Mouse (Mus musculus) olfactory bulb, adult 2 months (tissue): ENCODE measurements at regions not wholly inside any gene's neighbourhood (a gene's known extent, or its start where the extent isn't known, plus 50 kb on each side); places are given as distances from the start of the nearest gene placed in this dataset.

Experiments
- H3K27ac ChIP-seq: fragments of 200-500 bp; 2 replicates; pipeline ENCODE4 v1.5.1; 2012; ENCODE audit warnings: low read depth, low read length; ENCODE audit not compliant: insufficient read depth
- H3K4me1 ChIP-seq: fragments of 200-500 bp; 2 replicates; pipeline ENCODE4 v1.6.1; 2012; ENCODE audit warnings: low read length; ENCODE audit not compliant: control insufficient read depth, insufficient read depth
- H3K4me3 ChIP-seq: fragments of 200-500 bp; 2 replicates; pipeline ENCODE4 v1.5.1; 2012; ENCODE audit warnings: mild to moderate bottlenecking, low read depth, low read length, moderate library complexity; ENCODE audit not compliant: insufficient read depth
- CTCF ChIP-seq: fragments of 200-500 bp; IDR thresholded peaks from 2 replicates; pipeline ENCODE4 v1.5.1; 2012; ENCODE audit warnings: low read depth, mild to moderate bottlenecking, low read length, moderate library complexity; ENCODE audit not compliant: insufficient read depth
- POLR2A ChIP-seq: fragments of 200-500 bp; IDR thresholded peaks from 2 replicates; pipeline ENCODE4 v1.6.1; 2012; ENCODE audit warnings: mild to moderate bottlenecking, low read depth, low read length, moderate library complexity; ENCODE audit not compliant: insufficient read depth
- WGBS: fragments of 180-500 bp; shearing (Covaris S2); methylation state at CpG from one replicate; pipeline ENCODE4 v1.1.7; 2018; 5-methylcytosine and 5-hydroxymethylcytosine counted together

GRCm38 (mm10) chr15:52161568-52162316 is 1723.0 kb upstream of the Gm7489 start:
- TF ChIP-seq CTCF: no peak
- H3K27ac ChIP-seq: no peak overlapping the region

GRCm38 (mm10) chr15:52166144-52166543 is 1718.6 kb upstream of the Gm7489 start:
- peaks cover 6% of the 10 kb centered on the region for H3K4me1 ChIP-seq
- 88% methylated on average over 4 of the region's 4 CpGs for WGBS
- no peak for TF ChIP-seq CTCF
- TF ChIP-seq POLR2A: no peak
- H3K27ac ChIP-seq: no peak overlapping the region
- no peak overlapping the region for H3K4me3 ChIP-seq

More at GRCm38 (mm10) chr15:52161568-52162316, 1723.0 kb upstream of the Gm7489 start:
- H3K4me3 ChIP-seq: no peak overlapping the region
- WGBS: 30% methylated on average over 19 of the region's 19 CpGs
- peaks cover 6% of the 10 kb centered on the region for H3K4me1 ChIP-seq

- H3K4me3 ChIP-seq: no peak overlapping the region
- peaks cover 2% of the 10 kb centered on the region; the same call in 1 of the 2 replicates for H3K4me1 ChIP-seq
- WGBS: 78% methylated on average over 10 of the region's 10 CpGs
- TF ChIP-seq POLR2A (no peak), CTCF (no peak)
- no peak overlapping the region for H3K27ac ChIP-seq
These were observed 1717.9 kb upstream of the Gm7489 start for GRCm38 (mm10) chr15:52166595-52167443.

- no peak overlapping the region for H3K4me3 ChIP-seq
- WGBS: 91% methylated on average over 5 of the region's 5 CpGs
- H3K4me1 ChIP-seq: no peaks in the 10 kb centered on the region
- H3K27ac ChIP-seq: no peak overlapping the region
- no peak for TF ChIP-seq POLR2A
- no peak for TF ChIP-seq CTCF
These were observed 1716.9 kb upstream of the Gm7489 start for GRCm38 (mm10) chr15:52167811-52168210.

- H3K4me1 ChIP-seq: no peaks in the 10 kb centered on the region
- 82% methylated on average over 1 of the region's 1 CpGs for WGBS
- TF ChIP-seq POLR2A: no peak
- no peak for TF ChIP-seq CTCF
- no peak overlapping the region for H3K4me3 ChIP-seq
- no peak overlapping the region for H3K27ac ChIP-seq
These were observed 1707.8 kb upstream of the Gm7489 start for GRCm38 (mm10) chr15:52176951-52177350.

- TF ChIP-seq POLR2A (no peak), CTCF (no peak)
- no peak overlapping the region for H3K4me3 ChIP-seq
- WGBS: 59% methylated on average over 3 of the region's 3 CpGs
These were observed 1706.0 kb upstream of the Gm7489 start for GRCm38 (mm10) chr15:52178668-52179067.

GRCm38 (mm10) chr15:52179379-52179778 is 1705.3 kb upstream of the Gm7489 start:
- no peak overlapping the region for H3K27ac ChIP-seq
- no peak overlapping the region for H3K4me3 ChIP-seq
- H3K4me1 ChIP-seq: no peaks in the 10 kb centered on the region
- no peak for TF ChIP-seq POLR2A

More at GRCm38 (mm10) chr15:52178668-52179067, 1706.0 kb upstream of the Gm7489 start:
- Histone ChIP-seq H3K4me1 (no peaks in the 10 kb centered on the region), H3K27ac (no peak overlapping the region)

GRCm38 (mm10) chr15:52191176-52191575 is 1693.5 kb upstream of the Gm7489 start:
- Histone ChIP-seq H3K4me3 (no peak overlapping the region), H3K27ac (no peak overlapping the region), H3K4me1 (no peaks in the 10 kb centered on the region)
- TF ChIP-seq CTCF (no peak), POLR2A (no peak)
- 74% methylated on average over 3 of the region's 3 CpGs for WGBS

GRCm38 (mm10) chr15:52207271-52207670 is 1677.4 kb upstream of the Gm7489 start:
- Histone ChIP-seq H3K4me1 (no peaks in the 10 kb centered on the region), H3K4me3 (no peak overlapping the region), H3K27ac (no peak overlapping the region)
- no peak for TF ChIP-seq CTCF
- no peak for TF ChIP-seq POLR2A
- 56% methylated on average over 3 of the region's 3 CpGs for WGBS
